Mouse (Mus musculus): ENCODE results near the gene Casp8.

- peak; percentile 71 for TF ChIP-seq CTCF (IDR thresholded peaks at IDR 0.05; ENCODE audit: low read depth)
- TF ChIP-seq EP300 (optimal IDR thresholded peaks at IDR 0.05), result no peak
These were observed 48.3 kb upstream of the Casp8 start for GRCm38 (mm10) chr1:58746880-58747279.

Data from stomach, postnatal 0 days (tissue).